Mouse (Mus musculus) lung, adult 2 months (tissue): ENCODE measurements around the gene Lipc. TPM values are rescaled to one million over a fixed set of nuclear protein-coding genes. Genes with fewer than 3 reads are reported as not detected.
A peak's percentile ranks its signal among the peaks of the same experiment; 100 is the strongest.

ENCODE experiments used
- DNase-seq: peaks from one replicate; pipeline ENCODE4 v3.0.0; 2022
- H3K4me1 ChIP-seq: fragments of 200-500 bp; 2 replicates; pipeline ENCODE4 v1.6.1; 2011; ENCODE audit warnings: low read length; ENCODE audit not compliant: control insufficient read depth, insufficient read depth
- H3K4me3 ChIP-seq: fragments of 200-500 bp; replicated peaks from 2 replicates; pipeline ENCODE3; 2011; ENCODE audit warnings: low read depth, mild to moderate bottlenecking, control low read depth, low read length; ENCODE audit errors: extremely low read depth
- CTCF ChIP-seq: fragments of 200-500 bp; IDR thresholded peaks from 2 replicates; pipeline ENCODE4 v1.5.1; 2011; ENCODE audit warnings: mild to moderate bottlenecking, low read length, control low read depth; ENCODE audit not compliant: insufficient read depth
- POLR2A ChIP-seq: fragments of 200-500 bp; IDR thresholded peaks from 2 replicates; pipeline ENCODE4 v1.6.1; 2011; ENCODE audit warnings: low read depth, mild to moderate bottlenecking, control low read depth, low read length, borderline replicate concordance; ENCODE audit errors: extremely low read depth
- WGBS: fragments of 180-500 bp; shearing (Covaris S2); methylation state at CpG from one replicate; pipeline ENCODE4 v1.1.7; 2018; 5-methylcytosine and 5-hydroxymethylcytosine counted together
- polyA plus RNA-seq: library from polyadenylated mRNA; depleted of rRNA; stranded (reverse); fragments of >200 nt; gene quantifications from 2 replicates; pipeline ENCODE4 v1.2.3, GENCODE M21; 2012

Gene Lipc
- polyA plus RNA-seq, 1 experiment = 0.25 TPM

DNA sequence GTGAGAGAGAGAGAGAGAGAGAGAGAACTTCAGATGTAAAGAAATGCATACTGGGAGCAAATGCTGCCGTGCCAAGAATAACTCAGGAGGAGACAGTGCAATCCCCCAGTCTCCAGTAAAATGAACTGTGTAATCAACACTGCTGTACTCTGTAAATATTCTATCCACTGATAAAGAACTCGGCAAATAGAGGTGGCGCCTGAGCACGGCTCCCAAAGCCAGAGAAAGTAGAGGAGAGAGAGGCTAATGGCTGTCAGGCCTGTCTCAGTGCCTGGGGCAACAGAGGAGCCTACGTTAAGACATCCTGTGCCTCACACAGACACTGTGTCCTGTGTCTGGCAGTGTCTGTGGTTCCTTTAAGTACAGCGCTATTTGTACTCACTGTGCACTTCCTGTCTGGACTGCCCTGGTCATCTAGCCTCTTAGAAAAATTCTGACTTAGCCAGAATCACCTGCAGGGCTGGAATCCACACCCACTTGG lies 111.1 kb downstream of the Lipc start:
- Histone ChIP-seq H3K4me1 (peaks cover 16% of the 10 kb centered on the region), H3K4me3 (no peak overlapping the region)
- no peak for TF ChIP-seq CTCF
- no peak for TF ChIP-seq POLR2A
- peak; percentile 34 for DNase-seq
- WGBS = 15% methylated on average over 6 of the region's 6 CpGs

DNA sequence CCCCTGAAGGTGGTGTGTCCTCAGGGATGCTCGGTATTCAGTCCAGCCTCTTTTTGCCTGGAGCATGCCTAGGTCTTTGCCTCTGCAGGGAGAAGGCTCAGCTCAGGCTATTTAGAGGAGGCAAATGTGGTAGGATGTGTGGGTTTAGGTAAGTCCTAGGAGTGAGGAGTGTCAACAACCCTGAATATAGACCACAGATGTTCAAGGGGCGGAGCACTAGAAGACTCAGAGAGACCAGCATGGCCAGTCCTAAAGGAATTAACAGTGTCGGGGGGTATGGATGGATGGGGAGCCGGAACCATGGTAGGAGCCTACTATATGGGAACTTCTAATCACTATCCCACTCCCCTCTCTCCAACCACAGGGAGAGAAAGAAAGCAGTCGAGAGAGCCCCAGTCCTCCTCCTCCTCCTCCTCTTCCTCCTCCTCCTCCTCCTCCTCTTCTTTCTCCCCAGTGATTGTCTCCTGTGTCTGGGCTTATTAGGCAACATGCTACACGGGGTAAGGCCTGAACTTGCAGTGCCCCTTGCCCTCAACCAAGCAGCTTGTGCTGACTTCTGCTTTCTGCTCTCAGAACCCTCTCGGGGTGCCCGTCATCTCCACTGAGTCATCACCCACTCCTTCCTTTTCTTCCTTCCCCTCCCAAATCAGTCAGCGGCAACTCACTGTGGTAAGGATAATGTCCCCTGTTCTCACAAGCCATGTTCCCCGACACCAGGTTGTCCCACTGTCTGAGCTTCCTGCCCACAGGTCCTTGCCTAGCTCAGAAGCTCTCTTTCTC lies 113.7 kb downstream of the Lipc start:
- TF ChIP-seq CTCF = no peak
- DNase-seq = no peak
- WGBS = 76% methylated on average over 10 of the region's 10 CpGs
- peaks cover 29% of the 10 kb centered on the region for H3K4me1 ChIP-seq
- no peak overlapping the region for H3K4me3 ChIP-seq

DNA sequence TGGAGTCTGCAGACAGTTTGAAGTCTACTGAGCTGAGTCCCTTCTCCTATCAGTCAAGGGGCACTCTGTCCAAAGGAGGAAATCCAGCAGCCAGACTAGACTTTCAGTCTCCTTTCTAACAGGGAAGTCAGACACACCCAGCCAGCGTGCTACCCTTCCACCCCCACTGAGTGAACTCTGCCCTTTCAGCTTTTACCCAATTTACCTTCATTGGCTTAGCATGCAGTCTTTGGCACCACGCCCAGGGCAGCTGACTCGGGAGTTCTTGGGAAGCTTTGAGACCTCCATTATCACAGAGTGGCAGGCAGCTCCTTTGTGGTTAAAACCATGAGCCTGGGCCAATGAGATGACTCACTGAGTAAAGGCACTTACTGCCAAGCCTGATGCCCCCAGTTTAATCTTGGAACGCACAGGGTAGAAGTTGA lies 117.3 kb downstream of the Lipc start:
- peaks cover 14% of the 10 kb centered on the region for H3K4me1 ChIP-seq
- DNase-seq = peak; percentile 77
- H3K4me3 ChIP-seq = no peak overlapping the region
- TF ChIP-seq POLR2A = no peak
- TF ChIP-seq CTCF = no peak
- WGBS = 5% methylated on average over 4 of the region's 4 CpGs

DNA sequence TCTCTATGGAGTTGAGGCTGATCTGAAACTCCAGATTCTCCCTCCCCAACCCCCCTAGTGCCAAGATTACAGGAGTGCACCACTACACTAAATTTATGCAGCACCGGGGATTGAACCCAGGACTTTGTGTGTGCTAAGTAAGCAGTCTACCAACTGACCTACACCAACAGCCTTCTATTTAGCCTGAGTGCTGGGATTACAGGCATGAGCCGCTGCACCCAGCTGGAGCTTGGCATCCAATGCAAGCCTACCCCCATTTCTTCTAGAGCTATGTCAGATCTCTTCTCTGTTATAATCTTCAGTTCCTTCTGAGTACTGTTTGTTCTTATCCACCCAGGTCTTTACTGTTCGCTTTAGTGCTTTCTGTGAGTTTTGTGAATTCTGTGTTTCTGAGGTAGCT lies 117.8 kb downstream of the Lipc start:
- TF ChIP-seq CTCF = no peak
- TF ChIP-seq POLR2A = no peak
- DNase-seq = no peak
- H3K4me1 ChIP-seq = peaks cover 14% of the 10 kb centered on the region
- H3K4me3 ChIP-seq = no peak overlapping the region
- WGBS = 87% methylated on average over 3 of the region's 3 CpGs

DNA sequence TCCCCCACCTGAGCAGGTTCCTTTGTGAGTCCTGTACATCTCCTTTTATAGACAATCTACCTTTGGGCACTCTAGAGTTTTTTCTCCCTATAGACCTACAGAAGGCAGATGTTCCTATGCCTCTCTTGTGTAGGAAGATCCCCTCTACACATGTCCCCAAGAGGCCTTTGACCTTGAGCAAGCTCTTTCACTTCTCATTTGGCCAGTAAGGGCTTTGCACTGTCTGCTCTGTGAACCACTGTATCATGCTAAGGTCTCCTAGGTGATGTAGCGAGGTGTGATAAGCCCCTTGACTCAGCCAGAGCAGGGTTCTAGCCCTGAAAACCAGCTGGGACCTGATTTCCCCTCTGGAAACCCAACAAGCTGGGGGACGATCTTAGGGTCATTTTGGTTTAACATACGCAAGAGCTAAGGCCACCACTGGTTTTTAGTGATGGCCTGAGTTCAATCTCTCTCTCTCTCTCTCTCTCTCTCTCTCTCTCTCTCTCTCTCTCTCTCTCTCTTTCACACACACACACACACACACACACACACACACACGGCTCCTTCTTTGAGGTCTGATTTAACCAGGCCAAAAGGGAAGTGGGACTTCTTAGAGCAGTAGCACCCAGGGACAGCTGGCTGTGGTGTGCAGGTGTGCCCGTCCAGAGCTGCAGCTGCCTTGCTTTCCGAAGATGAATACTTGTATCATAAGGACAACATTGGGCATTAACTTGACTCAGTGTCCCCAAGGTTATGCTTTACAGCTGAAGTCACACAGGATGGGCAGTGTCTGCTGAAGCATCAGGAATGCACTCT lies 118.7 kb downstream of the Lipc start:
- no peak for DNase-seq
- TF ChIP-seq POLR2A = no peak
- TF ChIP-seq CTCF = no peak
- H3K4me3 ChIP-seq = no peak overlapping the region
- peaks cover 14% of the 10 kb centered on the region for H3K4me1 ChIP-seq
- WGBS = 88% methylated on average over 6 of the region's 6 CpGs

DNA sequence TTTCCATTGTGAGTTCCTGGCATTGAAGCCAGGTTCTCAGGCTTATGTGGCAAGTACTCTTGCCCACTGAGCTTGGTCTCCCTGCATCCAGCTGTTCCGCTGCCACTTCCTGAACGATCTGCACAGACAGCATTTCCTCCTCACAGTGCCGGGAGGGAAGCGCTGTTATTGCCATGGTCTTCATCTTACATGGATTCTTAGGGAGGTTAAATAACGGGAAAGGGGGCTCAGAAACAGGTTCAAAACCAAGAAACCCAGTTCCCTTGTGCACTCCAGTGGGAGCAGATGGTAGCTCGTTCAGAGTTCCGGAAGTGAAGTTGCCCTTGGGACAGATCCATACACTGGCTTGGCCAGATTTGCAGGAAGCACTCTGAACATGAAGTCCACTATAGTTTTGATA lies 119.8 kb downstream of the Lipc start:
- TF ChIP-seq CTCF = no peak
- TF ChIP-seq POLR2A = no peak
- Histone ChIP-seq H3K4me3 (no peak overlapping the region), H3K4me1 (peaks cover 14% of the 10 kb centered on the region)
- WGBS = 30% methylated on average over 7 of the region's 7 CpGs
- no peak for DNase-seq

DNA sequence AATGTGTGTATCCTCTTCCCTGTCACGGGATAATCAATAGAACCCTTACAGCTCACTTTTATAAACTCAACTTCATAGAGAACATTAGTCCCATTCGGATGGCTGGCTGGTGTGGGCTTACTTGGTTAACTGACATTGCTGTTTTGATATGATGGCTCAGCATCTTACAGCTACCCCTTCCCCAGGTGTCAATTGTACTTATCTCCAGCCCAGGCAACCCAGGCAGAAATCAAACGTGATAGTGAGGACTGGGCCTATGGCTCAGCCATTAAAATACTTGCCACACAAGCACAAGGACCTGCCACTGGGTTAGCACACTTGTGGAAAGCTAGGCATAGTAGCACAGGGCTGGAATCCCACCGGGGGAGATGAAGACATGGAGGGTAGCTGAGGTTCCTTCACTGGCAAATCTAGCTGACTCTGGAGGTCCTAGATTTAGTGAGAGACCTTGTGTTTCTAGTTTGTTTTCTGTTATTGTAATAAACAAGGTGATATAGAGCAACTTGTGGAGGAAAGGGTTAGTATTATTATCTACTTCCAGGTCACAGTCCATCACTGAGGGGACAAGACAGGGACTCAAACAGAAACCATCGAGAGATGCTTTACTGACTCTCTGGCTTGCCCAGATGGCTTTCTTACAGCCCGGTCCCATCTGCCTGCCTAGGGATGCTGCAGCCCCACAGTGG lies 121.0 kb downstream of the Lipc start:
- 75% methylated on average over 6 of the region's 6 CpGs for WGBS
- Histone ChIP-seq H3K4me3 (no peak overlapping the region), H3K4me1 (peaks cover 14% of the 10 kb centered on the region)
- no peak for TF ChIP-seq CTCF
- no peak for TF ChIP-seq POLR2A
- no peak for DNase-seq

DNA sequence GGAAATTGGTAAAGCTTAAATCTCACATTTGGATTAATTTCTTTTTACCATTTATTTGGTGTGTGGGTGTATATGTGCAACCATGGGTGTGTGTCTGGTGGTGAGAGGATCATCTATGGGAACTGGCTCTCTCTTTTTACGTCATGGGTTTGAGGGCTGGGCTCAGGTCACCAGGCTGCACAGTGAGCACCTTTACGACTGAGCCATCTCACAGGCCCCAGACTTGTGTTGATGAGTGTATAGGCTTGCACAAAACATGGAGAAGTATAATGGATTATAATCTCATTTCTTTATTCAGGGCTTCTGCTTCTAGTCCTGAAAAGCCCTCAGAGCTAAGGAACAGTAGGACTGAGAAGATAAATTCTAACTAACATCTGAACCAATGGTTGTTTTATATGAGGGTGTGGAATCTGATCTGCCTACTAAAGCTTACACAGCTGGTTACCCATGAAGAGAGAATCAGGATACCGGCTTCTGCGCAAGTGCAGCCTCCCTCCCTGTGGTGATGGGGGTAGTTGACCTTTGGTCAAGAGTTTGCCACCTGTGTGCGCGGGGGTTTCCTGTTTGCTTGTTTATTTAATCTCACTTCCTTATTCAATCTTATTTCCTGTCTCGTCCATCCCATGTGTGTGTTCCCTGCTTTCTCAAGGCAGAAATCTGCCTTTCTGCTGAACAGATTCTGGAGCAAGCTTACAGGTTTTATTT lies 122.1 kb downstream of the Lipc start:
- H3K4me1 ChIP-seq = peaks cover 10% of the 10 kb centered on the region
- TF ChIP-seq POLR2A (no peak), CTCF (no peak)
- H3K4me3 ChIP-seq = no peak overlapping the region
- WGBS = 56% methylated on average over 7 of the region's 7 CpGs
- DNase-seq = no peak

DNA sequence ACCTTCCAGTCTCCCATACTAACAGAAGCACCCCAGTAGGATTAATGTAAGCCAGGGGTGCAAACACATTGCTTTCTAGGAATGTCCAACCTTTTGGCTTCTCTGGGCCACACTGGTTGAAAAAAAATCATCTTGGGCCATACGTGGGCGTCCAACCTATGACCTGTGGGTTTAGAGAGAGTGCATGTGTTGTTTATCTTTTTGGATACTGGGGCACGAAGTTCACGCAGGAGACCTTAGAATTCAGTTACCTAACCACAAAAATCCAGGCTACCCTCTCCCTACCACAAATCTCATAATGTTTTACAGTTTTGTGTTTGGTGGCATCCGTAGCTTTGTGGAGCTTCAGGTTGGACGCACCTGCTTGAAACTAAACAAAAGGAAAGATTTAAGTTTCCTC lies 124.1 kb downstream of the Lipc start:
- Histone ChIP-seq H3K4me1 (peaks cover 2% of the 10 kb centered on the region; the same call in 1 of the 2 replicates), H3K4me3 (no peak overlapping the region)
- WGBS = 84% methylated on average over 6 of the region's 6 CpGs
- no peak for DNase-seq
- TF ChIP-seq CTCF (no peak), POLR2A (no peak)
